Mouse (Mus musculus): ENCODE data around the gene Cep135.

Cep135 gene

DNA sequence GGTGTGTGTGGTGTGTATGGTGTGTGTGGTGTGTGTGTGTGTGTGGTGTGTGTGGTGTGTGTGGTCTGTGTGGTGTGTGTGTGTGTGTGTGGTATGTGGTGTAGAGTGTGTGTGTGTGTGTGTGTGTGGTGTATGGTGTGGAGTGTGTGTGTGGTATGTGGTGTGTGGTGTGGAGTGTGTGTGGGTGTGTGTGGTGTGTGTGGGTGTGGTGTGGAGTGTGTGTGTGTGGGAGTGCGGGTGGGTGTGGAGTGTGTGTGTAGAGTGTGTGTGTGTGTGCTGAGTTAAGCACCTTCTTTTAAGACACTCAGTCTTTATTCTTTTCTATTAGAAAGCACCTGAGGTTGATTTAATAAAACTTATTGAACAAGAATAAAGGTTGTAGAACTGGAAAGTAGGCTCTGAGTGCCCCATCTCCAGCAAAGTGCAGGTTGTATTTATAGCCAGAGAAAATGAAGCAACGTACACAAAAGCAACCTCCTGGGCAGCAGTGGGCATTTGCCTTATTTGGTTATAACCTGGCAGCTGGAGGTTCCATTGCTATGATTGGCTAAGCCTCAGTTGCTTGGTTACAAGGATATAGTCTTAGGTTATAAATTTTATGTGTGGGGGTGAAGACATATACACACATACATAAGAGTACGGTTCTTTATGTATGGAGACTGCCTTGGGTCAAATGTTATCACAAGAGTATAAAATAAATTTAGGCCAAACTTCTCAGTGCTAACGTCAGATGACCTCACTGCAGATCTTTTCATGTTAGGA lies 93.6 kb downstream of the Cep135 start:
- in situ Hi-C loops (cut with MboI; ENCODE audit: low sequenced_read_pairs): no loop called here

DNA sequence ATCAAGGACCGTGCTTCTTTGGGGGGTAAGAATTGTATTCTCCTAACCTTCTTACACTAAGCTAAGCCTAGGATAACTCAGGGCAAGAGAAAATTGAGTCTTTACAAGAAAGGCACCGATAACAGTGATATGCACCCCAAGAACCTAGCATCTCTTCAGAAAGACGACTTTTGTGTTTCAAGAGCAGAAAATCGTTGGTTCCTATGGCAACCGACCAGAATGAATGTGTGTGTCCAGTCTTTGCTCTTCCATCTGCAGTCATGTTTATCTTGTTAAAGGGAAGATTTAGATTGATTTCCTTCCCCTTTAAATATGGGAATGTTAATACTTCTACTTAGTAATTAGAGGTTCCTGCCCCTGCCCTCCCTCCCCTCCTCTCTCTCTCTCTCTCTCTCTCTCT lies 95.0 kb downstream of the Cep135 start:
- in situ Hi-C loops (cut with MboI; ENCODE audit: low sequenced_read_pairs): no loop called here

DNA sequence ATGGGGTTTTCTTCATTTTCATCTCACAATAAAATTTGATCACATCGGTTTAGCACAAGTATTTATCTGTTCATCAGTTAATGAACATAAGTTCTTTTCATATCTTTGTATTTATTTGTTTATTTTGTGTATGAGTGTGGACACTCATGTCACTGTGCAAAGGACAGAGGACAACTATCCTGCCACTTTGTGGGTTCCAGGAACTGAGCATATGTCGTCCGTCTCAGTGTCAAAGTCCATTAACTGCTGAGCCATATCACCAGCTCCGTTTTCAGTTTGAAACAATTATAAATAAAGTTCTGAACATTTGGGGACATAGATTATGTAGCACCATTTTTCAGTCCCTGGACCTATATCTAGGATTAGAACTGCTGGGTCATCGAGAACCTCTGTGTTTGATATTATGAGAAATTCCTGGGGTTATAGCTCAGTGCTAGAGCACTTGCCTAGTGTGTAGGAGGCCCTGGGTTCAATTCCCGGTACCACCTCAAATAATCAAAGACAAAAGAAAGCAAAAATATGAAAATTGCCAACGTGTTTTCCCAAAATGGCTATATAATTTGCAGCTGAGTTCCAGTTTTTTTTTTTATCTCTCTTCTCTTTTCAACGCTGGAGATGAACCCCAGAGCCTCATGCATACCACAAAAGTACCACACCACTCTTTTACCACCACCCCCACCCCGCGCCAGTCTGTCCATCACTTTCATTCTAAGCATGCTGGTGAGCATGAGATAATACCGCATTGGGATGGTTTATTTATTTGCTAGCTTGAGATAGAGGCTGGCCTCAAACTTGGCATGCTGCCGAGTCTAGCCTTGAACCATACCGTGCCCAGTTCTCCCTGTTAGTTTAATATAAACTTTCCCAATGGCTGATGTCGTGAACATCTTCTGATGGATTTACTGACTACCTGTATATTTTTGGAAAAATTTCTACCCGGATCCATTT lies 96.4 kb downstream of the Cep135 start:
- in situ Hi-C loops (cut with MboI; ENCODE audit: low sequenced_read_pairs): no loop called here

DNA sequence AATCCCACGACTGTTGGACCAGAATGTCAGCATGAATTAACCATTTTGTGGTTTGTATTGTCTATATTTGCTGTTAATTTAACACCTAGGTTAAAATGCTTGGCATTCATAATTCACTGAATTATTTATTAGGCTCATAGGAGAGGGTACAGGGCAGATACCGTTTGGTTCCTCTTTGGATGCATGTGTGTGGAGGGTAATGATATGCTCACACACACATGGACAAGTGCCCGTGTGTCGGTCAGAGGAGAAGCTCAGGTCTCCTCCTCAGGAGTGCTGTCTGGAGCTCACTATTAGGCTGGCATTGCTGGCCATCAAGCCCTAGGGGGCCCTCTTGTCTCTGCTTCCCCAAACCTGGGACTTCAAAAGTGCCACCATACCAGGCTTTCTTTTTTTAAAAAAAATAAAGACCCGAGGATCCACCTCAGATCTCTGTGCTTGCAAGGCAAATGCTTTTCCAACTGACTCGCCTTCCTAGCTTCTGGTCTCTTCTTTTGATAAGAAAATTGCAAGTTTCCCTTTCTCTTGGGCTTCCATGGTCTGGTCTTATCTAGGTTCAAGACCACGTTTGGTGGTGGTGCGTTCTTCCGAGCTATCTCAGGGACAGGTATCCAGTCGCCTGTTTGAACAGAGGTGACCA lies 99.6 kb downstream of the Cep135 start:
- in situ Hi-C loops (cut with MboI; ENCODE audit: low sequenced_read_pairs): no loop called here

DNA sequence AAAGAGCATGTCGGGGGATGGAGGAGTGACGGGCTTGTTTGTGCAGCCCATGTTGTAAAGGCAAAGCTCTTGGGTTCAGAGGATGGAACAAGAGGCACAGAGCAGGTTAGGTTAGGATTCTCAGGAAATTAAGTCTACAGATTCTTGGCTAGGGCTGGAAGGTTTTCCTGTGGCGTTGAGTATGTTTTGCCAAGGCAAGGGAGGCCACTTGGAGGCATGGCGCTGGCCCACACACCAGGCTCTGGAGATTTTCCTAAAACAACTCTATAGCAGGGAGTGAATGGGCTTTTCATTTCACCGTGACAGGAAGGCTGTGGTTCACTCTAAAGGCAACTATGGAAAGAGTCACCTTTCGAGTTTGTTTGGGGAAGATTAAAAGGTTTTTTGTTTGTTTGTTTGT lies 100.1 kb downstream of the Cep135 start:
- in situ Hi-C loops (cut with MboI; ENCODE audit: low sequenced_read_pairs): no loop called here

DNA sequence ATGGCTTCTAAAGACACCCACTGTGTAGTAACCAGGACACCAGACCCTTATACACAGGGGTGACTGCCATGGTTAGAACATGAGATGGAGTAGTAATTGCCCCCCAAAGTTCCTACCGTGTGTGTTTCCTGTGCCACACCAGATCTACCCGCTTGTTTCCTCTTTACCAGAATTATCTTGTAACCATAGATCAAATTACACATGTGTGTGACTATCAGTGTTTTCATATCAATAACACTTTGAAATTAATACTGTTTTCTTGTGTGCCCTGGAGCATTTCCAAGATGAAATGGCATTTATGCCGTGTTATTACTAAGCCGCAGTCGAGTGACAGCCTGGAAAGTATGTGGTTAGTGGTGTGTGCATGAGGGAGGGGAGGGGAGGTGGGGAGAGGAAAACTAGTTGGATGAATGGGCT lies 101.7 kb downstream of the Cep135 start:
- in situ Hi-C loops (cut with MboI; ENCODE audit: low sequenced_read_pairs): no loop called here

DNA sequence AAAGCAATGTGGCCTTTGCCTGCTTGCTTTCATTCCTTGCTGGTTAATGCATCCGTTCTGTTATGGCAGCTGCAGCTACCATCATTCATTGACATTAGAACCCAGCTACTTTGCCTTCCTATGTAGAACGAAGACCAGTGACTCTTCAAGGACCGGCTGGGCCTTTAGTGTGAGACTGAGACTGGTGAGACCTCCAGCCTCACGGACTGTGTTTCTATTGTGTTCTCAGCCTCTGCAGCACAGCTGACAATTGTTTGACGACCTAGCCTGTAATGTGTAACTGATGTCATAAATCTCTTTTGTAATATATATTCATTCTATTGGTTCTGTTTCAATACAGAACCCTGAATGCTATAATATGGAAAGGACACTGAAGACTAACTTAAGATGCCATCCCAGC lies 102.8 kb downstream of the Cep135 start:
- in situ Hi-C loops (cut with MboI; ENCODE audit: low sequenced_read_pairs): no loop called here

DNA sequence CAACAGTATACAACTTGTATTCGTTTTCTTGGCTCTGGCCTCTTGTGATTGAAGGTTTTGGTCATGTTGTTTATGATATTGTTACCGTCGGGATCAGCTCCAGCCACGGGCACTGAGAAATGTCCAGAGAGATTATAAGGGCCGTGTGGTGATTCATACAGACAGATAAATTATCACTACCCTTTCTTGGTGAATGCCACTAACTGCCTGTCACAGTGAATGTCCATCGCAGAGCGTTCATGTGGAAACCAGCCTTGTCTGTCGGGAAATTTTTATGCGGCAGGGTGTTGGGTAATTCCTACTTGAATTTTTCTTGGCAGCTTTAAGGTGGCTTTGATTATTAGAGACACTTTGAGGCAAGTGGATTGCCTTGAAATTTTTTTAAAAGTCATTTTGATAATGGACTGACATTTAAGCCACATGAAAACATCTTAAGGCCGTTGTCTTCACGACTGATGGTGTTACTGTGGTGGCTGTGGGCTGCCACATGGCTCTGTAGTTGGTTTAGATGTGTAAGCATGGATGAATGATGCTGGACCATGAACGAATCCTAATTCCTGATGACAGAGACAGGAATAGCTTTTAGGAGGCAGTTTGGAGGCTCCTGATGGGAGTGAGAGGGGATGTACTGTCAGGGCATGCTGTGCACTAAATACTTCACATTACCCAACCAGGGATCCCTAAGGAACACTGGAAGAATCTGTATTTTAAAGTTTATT lies 103.4 kb downstream of the Cep135 start:
- in situ Hi-C loops (cut with MboI; ENCODE audit: low sequenced_read_pairs): no loop called here
